Mouse (Mus musculus) bone marrow, adult 2 months (tissue): ENCODE measurements around the gene Slc7a15.

ENCODE experiments used
- CTCF ChIP-seq: fragments of 200-500 bp; IDR thresholded peaks from 2 replicates; pipeline ENCODE4 v1.5.1; 2011; ENCODE audit warnings: low read length, control low read depth; ENCODE audit not compliant: control insufficient read depth, insufficient read depth
- POLR2A ChIP-seq: fragments of 200-500 bp; IDR thresholded peaks from 2 replicates; pipeline ENCODE4 v1.6.1; 2011; ENCODE audit warnings: low read depth, mild to moderate bottlenecking, control low read depth, low read length, borderline replicate concordance; ENCODE audit not compliant: control insufficient read depth

GRCm38 (mm10) chr12:8534915-8535314 is 64.0 kb downstream of the Slc7a15 start:
- TF ChIP-seq CTCF (no peak), POLR2A (no peak)
